ENCODE assay signal across 18 mouse cellular contexts in genomic region chr5:20285080-20285840, GRCm38 (mm10).
DNase-seq lines count a peak whose midpoint lies in the region; ATAC-seq and TF ChIP-seq lines count a peak whose summit lies in the region.
"Had no signal": no experiment of that assay in that cellular context is flagged by ENCODE, and none has a peak within 500 bp of the region (broad histone marks: within the 10 kb centered on the region; RNA-seq: fewer than 3 reads in every experiment).

No protein-coding gene starts in this region.

- no peak overlapping the region for H3K4me3 ChIP-seq in forebrain, embryonic 13.5 days
- H3K4me3 ChIP-seq in forebrain, embryonic 11.5 days (ENCODE audit: low read depth, low read length): no peak overlapping the region
- H3K4me3 ChIP-seq in midbrain, embryonic 14.5 days (replicated peaks; ENCODE audit: low read depth, low read length): no peak overlapping the region
- H3K4me3 ChIP-seq in midbrain, postnatal 0 days (ENCODE audit: low read depth, low read length): no peak overlapping the region
- H3K4me3 ChIP-seq in heart, embryonic 12.5 days: no peak overlapping the region
- H3K4me3 ChIP-seq: heart, adult 2 months; hindbrain, embryonic 12.5 days; liver, embryonic 15.5 days had no signal

- H3K9me3 ChIP-seq in forebrain, embryonic 13.5 days (replicated peaks): no peaks in the 10 kb centered on the region
- H3K9me3 ChIP-seq in forebrain, embryonic 11.5 days (ENCODE audit: control insufficient read depth, low read length): no peaks in the 10 kb centered on the region
- H3K9me3 ChIP-seq in midbrain, embryonic 14.5 days (ENCODE audit: control insufficient read depth, low read length): no peaks in the 10 kb centered on the region
- H3K9me3 ChIP-seq in midbrain, postnatal 0 days (ENCODE audit: low read length): no peaks in the 10 kb centered on the region
- no peaks in the 10 kb centered on the region for H3K9me3 ChIP-seq in heart, embryonic 12.5 days (replicated peaks)
- H3K9me3 ChIP-seq: hindbrain, embryonic 12.5 days; liver, embryonic 15.5 days had no signal

- H3K36me3 ChIP-seq in forebrain, embryonic 13.5 days (ENCODE audit: poor library complexity, severe bottlenecking): no peaks in the 10 kb centered on the region
- H3K36me3 ChIP-seq in forebrain, embryonic 11.5 days (ENCODE audit: control insufficient read depth, insufficient read depth, low read length): no peaks in the 10 kb centered on the region
- H3K36me3 ChIP-seq in midbrain, embryonic 14.5 days (ENCODE audit: control insufficient read depth, insufficient read depth, low read length): no peaks in the 10 kb centered on the region
- no peaks in the 10 kb centered on the region for H3K36me3 ChIP-seq in midbrain, postnatal 0 days (ENCODE audit: insufficient read depth, low read length)
- no peaks in the 10 kb centered on the region for H3K36me3 ChIP-seq in heart, embryonic 12.5 days
- H3K36me3 ChIP-seq: hindbrain, embryonic 12.5 days; liver, embryonic 15.5 days had no signal

- peak overlapping the region; percentile 25; the same call in 1 of the 2 replicates for H3K27ac ChIP-seq in forebrain, embryonic 13.5 days
- H3K27ac ChIP-seq in forebrain, embryonic 11.5 days (ENCODE audit: low read depth, low read length): no peak overlapping the region
- H3K27ac ChIP-seq in midbrain, embryonic 14.5 days (replicated peaks; ENCODE audit: low read depth, low read length): 0 out of 2 replicates have a peak overlapping the region, but pooled peaks have one; percentile 52
- H3K27ac ChIP-seq in midbrain, postnatal 0 days (ENCODE audit: low read depth, low read length): no peak overlapping the region
- no peak overlapping the region for H3K27ac ChIP-seq in heart, embryonic 12.5 days (ENCODE audit: poor library complexity, severe bottlenecking)
- H3K27ac ChIP-seq: heart, adult 2 months; hindbrain, embryonic 12.5 days; liver, embryonic 15.5 days had no signal

- no peak overlapping the region for H3K9ac ChIP-seq in forebrain, embryonic 13.5 days
- no peak overlapping the region for H3K9ac ChIP-seq in forebrain, embryonic 11.5 days (ENCODE audit: low read length)
- H3K9ac ChIP-seq in midbrain, embryonic 14.5 days (replicated peaks; ENCODE audit: low read length): no peak overlapping the region
- no peak overlapping the region for H3K9ac ChIP-seq in midbrain, postnatal 0 days (replicated peaks; ENCODE audit: low read length, poor library complexity, severe bottlenecking)
- H3K9ac ChIP-seq in heart, embryonic 12.5 days: no peak overlapping the region
- H3K9ac ChIP-seq: hindbrain, embryonic 12.5 days; liver, embryonic 15.5 days had no signal

- ATAC-seq in forebrain, embryonic 13.5 days: peak; percentile 89
- no peak for ATAC-seq in forebrain, embryonic 11.5 days (replicated peaks; ENCODE audit: low FRiP score)
- ATAC-seq in midbrain, embryonic 14.5 days (ENCODE audit: low FRiP score, low TSS enrichment): no peak
- no peak for ATAC-seq in midbrain, postnatal 0 days (ENCODE audit: low FRiP score)
- no peak for ATAC-seq in heart, embryonic 12.5 days (ENCODE audit: insufficient number of reproducible peaks, low FRiP score)
- ATAC-seq: lung, postnatal 0 days had no signal

- H3K4me1 ChIP-seq in forebrain, embryonic 13.5 days: peaks cover 8% of the 10 kb centered on the region; the same call in 1 of the 2 replicates
- H3K4me1 ChIP-seq in forebrain, embryonic 11.5 days (replicated peaks; ENCODE audit: control insufficient read depth, insufficient read depth, low read length): no peaks in the 10 kb centered on the region
- no peaks in the 10 kb centered on the region for H3K4me1 ChIP-seq in midbrain, embryonic 14.5 days (ENCODE audit: control insufficient read depth, insufficient read depth, low read length)
- no peaks in the 10 kb centered on the region for H3K4me1 ChIP-seq in midbrain, postnatal 0 days (ENCODE audit: insufficient read depth, low read length)
- 0 out of 2 replicates have a peak, but pooled peaks cover 3% of the 10 kb centered on the region for H3K4me1 ChIP-seq in heart, embryonic 12.5 days (replicated peaks)
- H3K4me1 ChIP-seq: hindbrain, embryonic 12.5 days; liver, embryonic 15.5 days had no signal

- no peak for TF ChIP-seq CTCF in midbrain, postnatal 0 days (IDR thresholded peaks at IDR 0.05)

- 55% methylated on average over 8 of the region's 8 CpGs for WGBS in forebrain, embryonic 13.5 days
- WGBS in forebrain, embryonic 11.5 days: 75% methylated on average over 8 of the region's 8 CpGs
- WGBS in midbrain, embryonic 14.5 days: 72% methylated on average over 8 of the region's 8 CpGs
- WGBS in midbrain, postnatal 0 days: 61% methylated on average over 8 of the region's 8 CpGs
- 83% methylated on average over 8 of the region's 8 CpGs for WGBS in heart, embryonic 12.5 days

- DNase-seq in adrenal gland, postnatal 10 days: peak; percentile 39
- DNase-seq in adrenal gland, adult 2 months: no peak
- DNase-seq in forebrain, embryonic 11.5 days (ENCODE audit: low spot score): no peak
- DNase-seq in midbrain, embryonic 14.5 days: peak; percentile 22
- no peak for DNase-seq in midbrain, postnatal 0 days (ENCODE audit: low spot score)
- no peak for DNase-seq in kidney, postnatal 10 days
- DNase-seq: gastrocnemius, postnatal 10 days; heart, adult 2 months; kidney, adult 11 months; kidney, postnatal 25 days; retina, postnatal 1 day; right cerebral cortex, postnatal 4 days; thymus, postnatal 36 days had no signal

- H3K4me2 ChIP-seq in forebrain, embryonic 13.5 days: no peak overlapping the region
- no peak overlapping the region for H3K4me2 ChIP-seq in forebrain, embryonic 11.5 days (ENCODE audit: low read depth, low read length, severe bottlenecking)
- no peak overlapping the region for H3K4me2 ChIP-seq in midbrain, embryonic 14.5 days (ENCODE audit: low read length)
- no peak overlapping the region for H3K4me2 ChIP-seq in midbrain, postnatal 0 days (ENCODE audit: low read depth, low read length, poor library complexity, severe bottlenecking)
- no peak overlapping the region for H3K4me2 ChIP-seq in heart, embryonic 12.5 days
- H3K4me2 ChIP-seq: hindbrain, embryonic 12.5 days; liver, embryonic 15.5 days had no signal

- H3K27me3 ChIP-seq in forebrain, embryonic 13.5 days: no peaks in the 10 kb centered on the region
- no peaks in the 10 kb centered on the region for H3K27me3 ChIP-seq in forebrain, embryonic 11.5 days (ENCODE audit: control insufficient read depth, insufficient read depth, low read length)
- H3K27me3 ChIP-seq in midbrain, embryonic 14.5 days (ENCODE audit: control insufficient read depth, insufficient read depth, low read length): no peaks in the 10 kb centered on the region
- no peaks in the 10 kb centered on the region for H3K27me3 ChIP-seq in midbrain, postnatal 0 days (ENCODE audit: insufficient read depth, low read length)
- H3K27me3 ChIP-seq in heart, embryonic 12.5 days (replicated peaks): no peaks in the 10 kb centered on the region
- H3K27me3 ChIP-seq: hindbrain, embryonic 12.5 days; liver, embryonic 15.5 days had no signal

Comparison
In these comparisons a context has a peak if more than half of its experiments do, and no peak if none do; other contexts are left out.
1. DNase-seq: peak in adrenal gland, postnatal 10 days (single experiment) and midbrain, embryonic 14.5 days (single experiment); none in adrenal gland, adult 2 months (single experiment), forebrain, embryonic 11.5 days (single experiment), midbrain, postnatal 0 days (single experiment) and kidney, postnatal 10 days (single experiment).
2. H3K27ac ChIP-seq: peak in forebrain, embryonic 13.5 days (single experiment) and midbrain, embryonic 14.5 days (single experiment); none in forebrain, embryonic 11.5 days (single experiment), midbrain, postnatal 0 days (single experiment) and heart, embryonic 12.5 days (single experiment).